Mouse (Mus musculus): ENCODE data around the gene Dscaml1.

Gene Dscaml1

GRCm38 (mm10) chr9:45614616-45615015 is 188.2 kb downstream of the Dscaml1 start:
- Histone ChIP-seq H3K27me3 (ENCODE audit: control insufficient read depth, insufficient read depth, low read length, poor library complexity, severe bottlenecking) (no peaks in the 10 kb centered on the region), H3K36me3 (ENCODE audit: control insufficient read depth, insufficient read depth, low read length, poor library complexity, severe bottlenecking) (no peaks in the 10 kb centered on the region)
- DNase-seq (ENCODE audit: low read depth, low spot score) = no peak

GRCm38 (mm10) chr9:45617889-45618288 is 191.5 kb downstream of the Dscaml1 start:
- DNase-seq (ENCODE audit: low read depth, low spot score) = no peak
- no peaks in the 10 kb centered on the region for H3K36me3 ChIP-seq (ENCODE audit: control insufficient read depth, insufficient read depth, low read length, poor library complexity, severe bottlenecking)
- H3K27me3 ChIP-seq (ENCODE audit: control insufficient read depth, insufficient read depth, low read length, poor library complexity, severe bottlenecking) = no peaks in the 10 kb centered on the region

GRCm38 (mm10) chr9:45618443-45618842 is 192.0 kb downstream of the Dscaml1 start:
- DNase-seq (ENCODE audit: low read depth, low spot score) = no peak
- Histone ChIP-seq H3K27me3 (ENCODE audit: control insufficient read depth, insufficient read depth, low read length, poor library complexity, severe bottlenecking) (no peaks in the 10 kb centered on the region), H3K36me3 (ENCODE audit: control insufficient read depth, insufficient read depth, low read length, poor library complexity, severe bottlenecking) (no peaks in the 10 kb centered on the region)

- Histone ChIP-seq H3K27me3 (ENCODE audit: control insufficient read depth, insufficient read depth, low read length, poor library complexity, severe bottlenecking) (no peaks in the 10 kb centered on the region), H3K36me3 (ENCODE audit: control insufficient read depth, insufficient read depth, low read length, poor library complexity, severe bottlenecking) (no peaks in the 10 kb centered on the region)
- no peak for DNase-seq (ENCODE audit: low read depth, low spot score)
Observed at GRCm38 (mm10) chr9:45620049-45620448, 193.6 kb downstream of the Dscaml1 start.

GRCm38 (mm10) chr9:45620920-45621319 is 194.5 kb downstream of the Dscaml1 start:
- Histone ChIP-seq H3K36me3 (ENCODE audit: control insufficient read depth, insufficient read depth, low read length, poor library complexity, severe bottlenecking) (no peaks in the 10 kb centered on the region), H3K27me3 (ENCODE audit: control insufficient read depth, insufficient read depth, low read length, poor library complexity, severe bottlenecking) (no peaks in the 10 kb centered on the region)
- no peak for DNase-seq (ENCODE audit: low read depth, low spot score)

- no peaks in the 10 kb centered on the region for H3K27me3 ChIP-seq (ENCODE audit: control insufficient read depth, insufficient read depth, low read length, poor library complexity, severe bottlenecking)
- no peak for DNase-seq (ENCODE audit: low read depth, low spot score)
- no peaks in the 10 kb centered on the region for H3K36me3 ChIP-seq (ENCODE audit: control insufficient read depth, insufficient read depth, low read length, poor library complexity, severe bottlenecking)
Observed at GRCm38 (mm10) chr9:45625889-45626446, 199.5 kb downstream of the Dscaml1 start.

- Histone ChIP-seq H3K27me3 (ENCODE audit: control insufficient read depth, insufficient read depth, low read length, poor library complexity, severe bottlenecking) (no peaks in the 10 kb centered on the region), H3K36me3 (ENCODE audit: control insufficient read depth, insufficient read depth, low read length, poor library complexity, severe bottlenecking) (no peaks in the 10 kb centered on the region)
- DNase-seq (ENCODE audit: low read depth, low spot score) = no peak
Observed at GRCm38 (mm10) chr9:45632520-45632919, 206.1 kb downstream of the Dscaml1 start.

GRCm38 (mm10) chr9:45633036-45633435 is 206.6 kb downstream of the Dscaml1 start:
- DNase-seq (ENCODE audit: low read depth, low spot score) = no peak
- Histone ChIP-seq H3K36me3 (ENCODE audit: control insufficient read depth, insufficient read depth, low read length, poor library complexity, severe bottlenecking) (no peaks in the 10 kb centered on the region), H3K27me3 (ENCODE audit: control insufficient read depth, insufficient read depth, low read length, poor library complexity, severe bottlenecking) (no peaks in the 10 kb centered on the region)

GRCm38 (mm10) chr9:45634978-45635377 is 208.6 kb downstream of the Dscaml1 start:
- Histone ChIP-seq H3K27me3 (ENCODE audit: control insufficient read depth, insufficient read depth, low read length, poor library complexity, severe bottlenecking) (no peaks in the 10 kb centered on the region), H3K36me3 (ENCODE audit: control insufficient read depth, insufficient read depth, low read length, poor library complexity, severe bottlenecking) (no peaks in the 10 kb centered on the region)
- DNase-seq (ENCODE audit: low read depth, low spot score) = no peak

- no peak for DNase-seq (ENCODE audit: low read depth, low spot score)
- H3K27me3 ChIP-seq (ENCODE audit: control insufficient read depth, insufficient read depth, low read length, poor library complexity, severe bottlenecking) = no peaks in the 10 kb centered on the region
- no peaks in the 10 kb centered on the region for H3K36me3 ChIP-seq (ENCODE audit: control insufficient read depth, insufficient read depth, low read length, poor library complexity, severe bottlenecking)
Observed at GRCm38 (mm10) chr9:45637346-45637745, 210.9 kb downstream of the Dscaml1 start.

- no peaks in the 10 kb centered on the region for H3K27me3 ChIP-seq (ENCODE audit: control insufficient read depth, insufficient read depth, low read length, poor library complexity, severe bottlenecking)
- DNase-seq (ENCODE audit: low read depth, low spot score) = no peak
- no peaks in the 10 kb centered on the region for H3K36me3 ChIP-seq (ENCODE audit: control insufficient read depth, insufficient read depth, low read length, poor library complexity, severe bottlenecking)
Observed at GRCm38 (mm10) chr9:45638184-45638917, 211.9 kb downstream of the Dscaml1 start.

- Histone ChIP-seq H3K36me3 (ENCODE audit: control insufficient read depth, insufficient read depth, low read length, poor library complexity, severe bottlenecking) (no peaks in the 10 kb centered on the region), H3K27me3 (ENCODE audit: control insufficient read depth, insufficient read depth, low read length, poor library complexity, severe bottlenecking) (no peaks in the 10 kb centered on the region)
- no peak for DNase-seq (ENCODE audit: low read depth, low spot score)
Observed at GRCm38 (mm10) chr9:45644833-45645388, 218.5 kb downstream of the Dscaml1 start.

- no peaks in the 10 kb centered on the region for H3K36me3 ChIP-seq (ENCODE audit: control insufficient read depth, insufficient read depth, low read length, poor library complexity, severe bottlenecking)
- no peaks in the 10 kb centered on the region for H3K27me3 ChIP-seq (ENCODE audit: control insufficient read depth, insufficient read depth, low read length, poor library complexity, severe bottlenecking)
- DNase-seq (ENCODE audit: low read depth, low spot score) = no peak
Observed at GRCm38 (mm10) chr9:45645526-45645925, 219.1 kb downstream of the Dscaml1 start.

GRCm38 (mm10) chr9:45651078-45651809 is 224.8 kb downstream of the Dscaml1 start:
- DNase-seq (ENCODE audit: low read depth, low spot score) = no peak
- Histone ChIP-seq H3K36me3 (ENCODE audit: control insufficient read depth, insufficient read depth, low read length, poor library complexity, severe bottlenecking) (no peaks in the 10 kb centered on the region), H3K27me3 (ENCODE audit: control insufficient read depth, insufficient read depth, low read length, poor library complexity, severe bottlenecking) (no peaks in the 10 kb centered on the region)

- no peak for DNase-seq (ENCODE audit: low read depth, low spot score)
- Histone ChIP-seq H3K36me3 (ENCODE audit: control insufficient read depth, insufficient read depth, low read length, poor library complexity, severe bottlenecking) (no peaks in the 10 kb centered on the region), H3K27me3 (ENCODE audit: control insufficient read depth, insufficient read depth, low read length, poor library complexity, severe bottlenecking) (no peaks in the 10 kb centered on the region)
Observed at GRCm38 (mm10) chr9:45651810-45652177, 225.4 kb downstream of the Dscaml1 start.
